Mouse (Mus musculus) midbrain, postnatal 0 days (tissue): ENCODE results near the gene Soga1. TPM values are rescaled to one million over a fixed set of nuclear protein-coding genes. Genes with fewer than 3 reads are reported as not detected.

Experiments
- ATAC-seq: fragments of 200-750 bp; cut with Nextera tagmentation; 2 replicates; pipeline ENCODE4 v1.8.0; 2017; ENCODE audit warnings: moderate number of reproducible peaks, mild to moderate bottlenecking, moderate TSS enrichment, moderate library complexity; ENCODE audit not compliant: low FRiP score
- DNase-seq: peaks from one replicate; pipeline ENCODE4 v3.0.0-alpha.2; 2015; ENCODE audit warnings: low spot score
- H3K27ac ChIP-seq: fragments of 300-500 bp; sonication (generic); 2 replicates; pipeline ENCODE4 v1.5.1; 2014; ENCODE audit warnings: low read depth, mild to moderate bottlenecking, low read length, mixed read lengths
- H3K27me3 ChIP-seq: fragments of 300-500 bp; sonication (generic); 2 replicates; pipeline ENCODE4 v1.6.1; 2014; ENCODE audit warnings: low read length, control low read depth, mixed read lengths; ENCODE audit not compliant: insufficient read depth
- H3K36me3 ChIP-seq: fragments of 300-500 bp; sonication (generic); 2 replicates; pipeline ENCODE4 v1.6.1; 2014; ENCODE audit warnings: low read length, control low read depth, mixed read lengths; ENCODE audit not compliant: insufficient read depth
- H3K4me1 ChIP-seq: fragments of 300-500 bp; sonication (generic); 2 replicates; pipeline ENCODE4 v1.6.1; 2014; ENCODE audit warnings: mild to moderate bottlenecking, control low read depth, antibody characterized with exemption, low read length, mixed read lengths; ENCODE audit not compliant: insufficient read depth
- H3K4me2 ChIP-seq: fragments of 300-500 bp; sonication (generic); 2 replicates; pipeline ENCODE4 v1.6.1; 2014; ENCODE audit warnings: low read depth, mild to moderate bottlenecking, low read length, mixed read lengths; ENCODE audit not compliant: poor library complexity, severe bottlenecking
- H3K4me3 ChIP-seq: fragments of 300-500 bp; sonication (generic); 2 replicates; pipeline ENCODE4 v1.5.1; 2014; ENCODE audit warnings: low read depth, mild to moderate bottlenecking, low read length, moderate library complexity
- H3K9ac ChIP-seq: fragments of 300-500 bp; sonication (generic); replicated peaks from 2 replicates; pipeline ENCODE4 v1.6.1; 2014; ENCODE audit warnings: mild to moderate bottlenecking, low read length, moderate library complexity, mixed read lengths; ENCODE audit not compliant: poor library complexity, severe bottlenecking
- H3K9me3 ChIP-seq: fragments of 300-500 bp; sonication (generic); 2 replicates; pipeline ENCODE4 v1.6.1; 2016; ENCODE audit warnings: low read length, control low read depth
- CTCF ChIP-seq: IDR thresholded peaks from 2 replicates; pipeline ENCODE4 v1.5.1; 2016; ENCODE audit warnings: antibody characterized with exemption, mild to moderate bottlenecking
- WGBS: fragments of 180-500 bp; shearing (Covaris S2); extraction: QIAGEN DNeasy Blood & Tissue Kit; methylation state at CpG from one replicate; pipeline ENCODE4 v1.1.7; 2014; 5-methylcytosine and 5-hydroxymethylcytosine counted together
- polyA plus RNA-seq: library from polyadenylated mRNA; unstranded; fragments of >200 nt; fragmentation: Nextera tagmentation; extraction: Ambion mirVana; gene quantifications from 2 replicates; pipeline ENCODE4 v1.2.1, GENCODE M21; 2015
- total RNA-seq: library from RNA; depleted of rRNA; stranded (reverse); fragments of >200 nt; gene quantifications from 2 replicates; pipeline ENCODE4 v1.2.3, GENCODE M21; 2014

Soga1 gene
- total and polyA plus RNA-seq, 2 experiments from 2014 or later = 3.9 to 132 TPM

DNA sequence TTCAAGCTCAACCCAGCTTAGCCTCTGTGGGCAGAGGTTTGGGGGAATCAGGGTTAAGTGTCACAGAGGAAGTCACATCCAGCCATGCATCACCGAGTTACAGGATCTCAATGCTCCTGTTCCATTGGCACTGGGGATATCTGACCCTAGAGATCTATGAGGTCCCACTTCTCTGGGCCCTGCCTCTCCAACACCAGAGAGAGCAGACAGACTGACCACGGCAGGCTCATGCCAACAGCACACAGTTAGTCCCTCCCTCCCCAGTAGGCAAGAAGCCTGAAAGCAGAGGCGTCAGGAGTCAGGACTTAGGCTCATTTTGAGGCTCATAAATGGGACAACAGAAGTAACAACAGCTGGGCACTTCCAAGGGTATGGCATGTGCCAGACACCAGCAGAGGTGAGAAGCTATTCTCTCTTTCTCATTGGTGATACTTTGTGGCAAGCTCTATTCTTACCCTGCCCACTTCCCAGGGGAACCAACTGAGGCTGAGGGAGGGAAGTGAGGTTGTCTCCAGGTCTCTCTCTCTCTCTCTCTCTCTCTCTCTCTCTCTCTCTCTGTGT lies 9.2 kb downstream of the Soga1 start:
- Histone ChIP-seq H3K9ac (peak overlapping the region; percentile 33), H3K4me2 (no peak overlapping the region), H3K4me1 (peaks cover 43% of the 10 kb centered on the region), H3K36me3 (peaks cover 6% of the 10 kb centered on the region; the same call in 1 of the 2 replicates), H3K9me3 (no peaks in the 10 kb centered on the region), H3K27ac (peak overlapping the region; percentile 69), H3K27me3 (no peaks in the 10 kb centered on the region), H3K4me3 (no peak overlapping the region)
- ATAC-seq (no peak), DNase-seq (peak; percentile 35)
- no peak for TF ChIP-seq CTCF
- WGBS = 43% methylated on average over 3 of the region's 3 CpGs

DNA sequence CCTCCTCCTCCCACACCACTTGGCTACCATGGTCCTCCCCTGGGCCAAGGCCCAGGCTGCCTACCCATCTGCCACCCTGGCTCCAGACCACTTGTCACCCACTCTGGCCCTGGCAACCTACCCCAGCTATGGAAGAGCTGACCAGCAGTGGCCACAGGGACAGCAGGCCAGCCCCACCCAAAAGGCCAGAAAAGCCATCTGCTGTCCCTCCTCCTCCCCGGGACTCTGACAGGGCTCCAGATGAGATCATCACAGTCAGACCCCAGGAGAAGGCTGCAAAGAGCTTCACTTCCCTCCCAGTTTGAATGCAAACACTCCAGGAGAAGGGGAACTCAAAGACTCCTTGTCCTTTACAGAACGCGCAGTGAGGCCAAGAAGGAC lies 9.7 kb downstream of the Soga1 start:
- H3K36me3 ChIP-seq = peaks cover 6% of the 10 kb centered on the region; the same call in 1 of the 2 replicates
- H3K9me3 ChIP-seq = no peaks in the 10 kb centered on the region
- H3K4me1 ChIP-seq = peaks cover 41% of the 10 kb centered on the region
- no peak for TF ChIP-seq CTCF
- peak overlapping the region; percentile 33 for H3K9ac ChIP-seq
- H3K4me2 ChIP-seq = no peak overlapping the region
- no peak overlapping the region for H3K4me3 ChIP-seq
- peak overlapping the region; percentile 69 for H3K27ac ChIP-seq
- no peaks in the 10 kb centered on the region for H3K27me3 ChIP-seq
- DNase-seq = peak; percentile 74
- WGBS = 34% methylated on average over 3 of the region's 3 CpGs
- peak; percentile 20; the same call in 1 of the 2 replicates for ATAC-seq

GRCm38 (mm10) chr2:157068701-157069354 lies 10.2 kb downstream of the Soga1 start:
- 44% methylated on average over 14 of the region's 14 CpGs for WGBS
- DNase-seq = no peak
- ATAC-seq = no peak
- Histone ChIP-seq H3K36me3 (peaks cover 6% of the 10 kb centered on the region; the same call in 1 of the 2 replicates), H3K4me3 (no peak overlapping the region), H3K9me3 (no peaks in the 10 kb centered on the region), H3K9ac (peak overlapping the region; percentile 33; the same call in 1 of the 2 replicates), H3K27me3 (no peaks in the 10 kb centered on the region), H3K27ac (peak overlapping the region; percentile 69), H3K4me1 (peaks cover 36% of the 10 kb centered on the region), H3K4me2 (no peak overlapping the region)
- no peak for TF ChIP-seq CTCF

DNA sequence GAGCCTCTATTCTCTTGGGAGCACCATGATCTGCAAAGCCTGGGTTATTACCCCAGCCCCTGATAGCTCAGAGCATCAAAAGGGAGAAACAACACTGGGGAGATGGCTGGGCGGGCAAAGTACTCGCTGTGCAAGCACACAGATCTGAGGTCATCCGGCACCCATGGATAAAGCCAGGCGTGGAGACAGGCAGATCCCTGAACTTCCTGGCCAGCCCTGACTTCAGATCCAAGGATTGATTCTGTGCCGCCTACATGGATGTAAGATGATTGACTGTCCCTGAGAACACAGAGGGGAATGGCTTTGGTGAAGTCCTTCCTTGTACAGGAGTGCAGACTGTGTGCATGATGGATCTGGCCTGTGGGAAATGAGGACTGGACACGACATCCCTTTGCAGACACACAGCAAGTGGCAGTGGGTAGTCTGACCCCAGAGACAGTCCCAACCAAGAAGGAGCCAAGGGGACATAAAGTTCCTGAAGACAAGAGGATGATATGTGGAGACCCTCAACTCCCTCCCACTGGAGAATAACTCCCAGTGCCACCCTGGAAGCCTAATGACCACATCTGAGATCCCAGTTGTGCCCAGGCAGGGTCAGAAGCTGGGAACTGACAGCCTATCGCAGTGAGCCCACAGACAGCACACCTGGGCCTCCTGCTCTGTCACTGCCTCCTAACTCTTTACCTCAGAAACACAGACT lies 12.2 kb downstream of the Soga1 start:
- H3K4me3 ChIP-seq = no peak overlapping the region
- ATAC-seq (no peak), DNase-seq (no peak)
- H3K36me3 ChIP-seq = 0 out of 2 replicates have a peak, but pooled peaks cover 5% of the 10 kb centered on the region
- TF ChIP-seq CTCF = no peak
- H3K4me2 ChIP-seq = no peak overlapping the region
- no peak overlapping the region for H3K9ac ChIP-seq
- peaks cover 35% of the 10 kb centered on the region for H3K4me1 ChIP-seq
- WGBS = 87% methylated on average over 7 of the region's 7 CpGs
- H3K27ac ChIP-seq = no peak overlapping the region
- H3K9me3 ChIP-seq = no peaks in the 10 kb centered on the region
- no peaks in the 10 kb centered on the region for H3K27me3 ChIP-seq

DNA sequence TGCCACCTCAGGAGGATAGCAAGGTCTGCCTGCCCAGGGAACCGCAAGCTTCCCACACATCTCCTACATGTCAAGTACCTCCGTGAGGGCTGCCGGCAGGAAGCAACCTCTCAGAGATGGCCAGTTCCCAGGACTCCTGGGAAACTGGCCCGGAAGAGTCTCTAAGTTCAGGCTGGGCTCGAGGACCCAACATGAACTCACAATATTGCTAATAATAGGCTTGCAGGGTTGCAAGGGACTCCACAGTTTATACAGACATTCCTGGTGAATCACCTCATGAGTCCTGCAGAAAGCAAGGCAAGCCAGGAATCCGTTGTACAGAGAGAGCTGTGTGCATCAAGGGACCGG lies 13.2 kb downstream of the Soga1 start:
- H3K27me3 ChIP-seq = no peaks in the 10 kb centered on the region
- H3K36me3 ChIP-seq = 0 out of 2 replicates have a peak, but pooled peaks cover 5% of the 10 kb centered on the region
- TF ChIP-seq CTCF = no peak
- ATAC-seq (no peak), DNase-seq (no peak)
- 67% methylated on average over 7 of the region's 7 CpGs for WGBS
- H3K4me3 ChIP-seq = no peak overlapping the region
- no peak overlapping the region for H3K4me2 ChIP-seq
- no peak overlapping the region for H3K9ac ChIP-seq
- H3K4me1 ChIP-seq = peaks cover 28% of the 10 kb centered on the region
- no peak overlapping the region for H3K27ac ChIP-seq
- H3K9me3 ChIP-seq = no peaks in the 10 kb centered on the region
